Mouse (Mus musculus) brain, embryonic 14.5 days (tissue): Measurements from ENCODE around the gene Cbx8.

Source experiments
- CTCF ChIP-seq: fragments of 200-500 bp; IDR thresholded peaks from 2 replicates; pipeline ENCODE4 v1.5.1; 2012; ENCODE audit warnings: inconsistent platforms, mild to moderate bottlenecking, moderate library complexity, borderline replicate concordance; ENCODE audit not compliant: insufficient read depth, insufficient read length; ENCODE audit errors: extremely low read depth
- POLR2A ChIP-seq: fragments of 200-500 bp; IDR thresholded peaks from 2 replicates; pipeline ENCODE4 v1.6.1; 2012; ENCODE audit warnings: mild to moderate bottlenecking, inconsistent platforms, borderline replicate concordance; ENCODE audit not compliant: poor library complexity, insufficient read depth, insufficient read length, severe bottlenecking; ENCODE audit errors: extremely low read depth

- TF ChIP-seq CTCF (no peak), POLR2A (no peak)
Observed at GRCm38 (mm10) chr11:119026203-119026602, 14.6 kb downstream of the Cbx8 start.
